Mouse (Mus musculus) limb, embryonic 10.5 days (tissue): Measurements from ENCODE around the gene En2. TPM values are rescaled to one million over a fixed set of nuclear protein-coding genes. Genes with fewer than 3 reads are reported as not detected.

Experiments
- DNase-seq: peaks from one replicate; pipeline ENCODE4 v3.0.0-alpha.2; 2017; ENCODE audit warnings: low spot score
- H3K27ac ChIP-seq: fragments of 300-500 bp; sonication (generic); 2 replicates; pipeline ENCODE4 v1.5.1; 2016; ENCODE audit warnings: mild to moderate bottlenecking
- H3K27me3 ChIP-seq: fragments of 300-500 bp; sonication (generic); 2 replicates; pipeline ENCODE4 v1.6.1; 2016; ENCODE audit warnings: low read depth, mild to moderate bottlenecking; ENCODE audit not compliant: poor library complexity, severe bottlenecking
- H3K36me3 ChIP-seq: fragments of 300-500 bp; sonication (generic); 2 replicates; pipeline ENCODE4 v1.6.1; 2016; ENCODE audit warnings: mild to moderate bottlenecking, moderate library complexity
- H3K4me1 ChIP-seq: fragments of 300-500 bp; sonication (generic); 2 replicates; pipeline ENCODE4 v1.6.1; 2016
- H3K4me3 ChIP-seq: fragments of 300-500 bp; sonication (generic); 2 replicates; pipeline ENCODE4 v1.5.1; 2016; ENCODE audit warnings: mild to moderate bottlenecking, moderate library complexity
- H3K9me3 ChIP-seq: fragments of 300-500 bp; sonication (generic); replicated peaks from 2 replicates; pipeline ENCODE4 v1.6.1; 2016; ENCODE audit warnings: mild to moderate bottlenecking
- WGBS: fragments of 180-500 bp; shearing (Covaris S2); methylation state at CpG from one replicate; pipeline ENCODE4 v1.1.7; 2016; 5-methylcytosine and 5-hydroxymethylcytosine counted together
- polyA plus RNA-seq: library from polyadenylated mRNA; unstranded; fragments of >200 nt; fragmentation: Nextera tagmentation; extraction: Ambion mirVana; gene quantifications from 2 replicates; pipeline ENCODE4 v1.2.1, GENCODE M21; 2016

Gene En2
- not detected in 2 replicates for polyA plus RNA-seq

DNA sequence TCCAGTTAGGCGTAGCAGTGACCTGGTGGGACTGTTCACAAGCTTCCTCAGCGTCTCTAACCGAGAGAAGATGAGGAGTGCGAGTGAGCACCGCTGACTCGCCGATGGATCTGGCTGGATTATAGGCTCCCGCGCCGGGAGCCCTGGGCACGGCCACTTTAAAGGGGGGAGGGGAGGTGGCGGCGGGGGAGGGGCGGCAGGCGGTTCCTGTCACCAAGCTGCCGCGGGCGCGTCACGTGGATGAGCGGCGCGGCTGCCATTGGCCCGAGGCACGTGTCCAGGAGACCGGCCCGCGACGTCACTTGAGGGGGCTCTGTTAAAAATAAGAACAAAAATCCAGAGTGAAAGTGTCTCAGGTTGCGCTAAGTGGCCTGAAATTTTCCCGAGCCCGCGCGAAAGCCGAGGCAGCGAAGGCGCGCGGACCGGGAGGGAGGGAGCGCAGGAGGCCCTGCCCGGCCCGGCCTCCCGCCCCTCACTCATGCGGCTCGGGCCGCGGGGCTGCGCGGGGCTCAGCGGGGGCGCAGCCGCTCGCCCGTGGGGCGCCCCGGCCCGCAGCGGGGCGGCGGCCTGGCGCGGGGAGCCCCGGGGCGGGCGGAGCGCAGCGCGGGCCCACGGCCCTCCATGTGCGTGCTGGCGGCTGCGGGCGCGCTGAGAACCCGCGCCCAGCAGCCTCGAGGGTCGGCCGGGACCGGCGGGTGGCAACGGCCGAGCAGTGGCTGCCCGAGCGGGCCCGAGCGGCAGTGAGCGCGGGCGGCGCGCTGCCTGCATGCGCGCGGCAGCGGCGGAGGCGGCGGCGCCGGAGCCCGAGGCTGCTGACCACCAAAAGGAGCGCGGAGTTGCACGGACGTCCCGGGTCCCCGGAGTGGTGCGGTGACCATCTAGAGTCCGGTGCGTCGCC is at the start of gene En2:
TSS of gene En2 (plus strand) at position 337 of the 898 bp plus-strand sequence.
- Histone ChIP-seq H3K27me3 (peaks cover 100% of the 10 kb centered on the region), H3K9me3 (no peaks in the 10 kb centered on the region), H3K4me3 (peak within 1 kb of the TSS; percentile 48), H3K27ac (no peak within 1 kb of the TSS), H3K4me1 (peaks cover 38% of the 10 kb centered on the region), H3K36me3 (no peaks in the 10 kb centered on the region)
- WGBS = 3% methylated on average over 109 of the region's 113 CpGs
- DNase-seq = peak; percentile 87

DNA sequence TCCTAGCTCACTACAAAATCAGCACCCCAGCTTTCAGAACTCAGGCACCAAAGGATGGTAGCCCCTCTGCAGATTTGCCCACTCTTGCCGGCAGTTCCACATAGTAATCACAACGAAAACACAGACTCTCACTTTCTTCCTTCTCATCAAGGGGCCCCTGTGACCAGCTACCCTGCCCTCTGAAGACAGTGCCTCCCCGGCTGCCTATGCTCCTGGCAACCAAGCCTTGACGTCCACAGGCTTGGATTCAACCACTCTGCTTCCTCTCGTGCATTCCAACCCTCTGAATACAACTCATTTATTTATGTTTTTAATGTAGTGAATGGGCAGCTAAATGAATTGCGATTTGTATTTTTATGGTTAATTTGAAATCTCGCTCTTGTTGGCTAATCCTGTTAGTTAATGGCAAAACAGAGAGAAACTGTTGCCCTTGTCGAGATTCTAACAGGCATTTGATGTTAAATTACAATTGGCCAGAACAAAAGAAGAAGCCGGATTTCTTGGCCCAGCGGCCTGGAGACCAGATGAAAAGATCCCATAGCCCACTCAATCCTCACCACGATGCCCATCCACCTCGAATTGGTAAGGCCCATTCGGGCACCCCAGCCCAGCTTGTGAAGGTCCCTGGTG is 48.1 kb upstream of the En2 start:
- DNase-seq = no peak

DNA sequence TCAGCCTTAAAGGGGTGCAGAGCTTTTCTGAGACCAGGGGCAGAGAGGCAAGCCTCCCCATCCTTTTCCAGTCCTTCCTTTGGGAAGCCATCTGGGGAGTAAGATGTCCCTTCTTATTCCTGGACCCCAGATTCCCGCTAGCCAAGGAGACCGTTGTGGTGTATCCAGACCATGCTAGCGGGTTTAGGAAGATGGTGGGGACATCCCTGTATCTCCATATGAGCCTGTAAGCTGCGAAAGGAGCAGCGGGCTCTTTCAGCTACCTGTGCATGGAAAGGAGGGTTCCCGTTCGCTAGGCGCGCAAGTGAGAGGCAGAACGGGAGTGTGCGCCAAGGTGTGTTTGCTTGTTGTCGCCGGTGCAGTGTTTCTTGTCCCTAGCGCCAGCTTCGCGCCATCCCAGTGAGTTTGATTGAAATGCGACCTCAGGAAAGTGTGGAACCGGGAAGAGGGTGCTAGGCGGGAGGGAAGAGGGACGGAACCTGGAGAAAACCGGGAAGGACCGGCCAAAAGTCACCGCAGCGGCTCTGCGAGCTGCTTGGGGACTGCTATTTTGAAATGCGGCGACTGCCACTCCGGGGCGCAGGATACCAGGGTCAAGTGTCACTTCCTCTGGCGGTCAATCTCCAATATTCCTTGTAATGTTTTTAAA is 47.5 kb upstream of the En2 start:
- WGBS = under 1% methylated on average over 30 of the region's 30 CpGs
- H3K27ac ChIP-seq = peak overlapping the region; percentile 38
- peak; percentile 81 for DNase-seq

More for the DNA sequence above, 48.1 kb upstream of the En2 start:
- Histone ChIP-seq H3K36me3 (no peaks in the 10 kb centered on the region), H3K9me3 (no peaks in the 10 kb centered on the region), H3K27ac (peak overlapping the region; percentile 38), H3K27me3 (peaks cover 76% of the 10 kb centered on the region), H3K4me3 (peak overlapping the region; percentile 49), H3K4me1 (peaks cover 15% of the 10 kb centered on the region)
- 3% methylated on average over 13 of the region's 13 CpGs for WGBS

DNA sequence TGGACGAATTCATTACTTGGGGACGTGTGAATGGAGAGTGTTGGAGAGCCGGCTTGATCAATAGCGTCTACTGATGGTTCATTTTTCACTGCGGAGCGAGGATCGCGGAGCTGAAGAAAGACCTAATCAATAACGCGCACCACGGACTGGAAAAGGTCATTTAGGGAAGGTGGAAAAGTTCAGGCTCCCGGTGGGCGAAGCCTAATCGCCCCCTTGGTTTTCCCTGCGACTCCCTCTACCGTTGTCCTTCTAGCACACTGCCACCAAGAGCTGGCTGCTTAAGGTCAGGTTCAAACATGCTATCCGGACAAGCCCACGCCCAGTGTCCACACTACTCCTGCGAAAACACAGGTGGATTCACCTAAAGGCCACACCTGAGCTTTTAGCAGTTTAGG is 47.0 kb upstream of the En2 start:
- H3K4me3 ChIP-seq = peak overlapping the region; percentile 49
- H3K27me3 ChIP-seq = peaks cover 84% of the 10 kb centered on the region
- under 1% methylated on average over 19 of the region's 19 CpGs for WGBS
- H3K4me1 ChIP-seq = peaks cover 15% of the 10 kb centered on the region
- no peaks in the 10 kb centered on the region for H3K9me3 ChIP-seq
- no peaks in the 10 kb centered on the region for H3K36me3 ChIP-seq
- peak overlapping the region; percentile 38; the same call in 1 of the 2 replicates for H3K27ac ChIP-seq
- no peak for DNase-seq

More for the DNA sequence above, 47.5 kb upstream of the En2 start:
- no peaks in the 10 kb centered on the region for H3K36me3 ChIP-seq
- H3K4me1 ChIP-seq = peaks cover 15% of the 10 kb centered on the region
- peaks cover 82% of the 10 kb centered on the region for H3K27me3 ChIP-seq
- peak overlapping the region; percentile 49 for H3K4me3 ChIP-seq
- no peaks in the 10 kb centered on the region for H3K9me3 ChIP-seq

DNA sequence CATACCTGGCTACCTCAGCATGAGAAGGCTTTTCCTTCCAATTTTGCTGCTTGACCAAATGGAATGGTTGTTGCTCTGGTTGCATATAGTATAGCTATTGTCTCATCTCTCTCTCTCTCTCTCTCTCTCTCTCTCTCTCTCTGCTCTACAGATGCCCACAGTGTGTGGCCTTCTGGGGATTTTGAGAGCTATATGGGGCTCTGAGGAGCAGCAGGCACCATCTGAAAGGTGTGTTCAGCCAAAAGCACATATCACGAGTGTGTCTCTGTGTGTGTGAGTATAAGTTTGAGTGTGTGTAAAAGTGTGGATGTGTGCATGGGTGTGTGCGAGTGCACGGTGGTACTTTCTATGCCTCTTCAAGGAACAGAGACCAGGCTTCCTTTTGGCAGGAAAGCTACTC is 45.9 kb upstream of the En2 start:
- DNase-seq = no peak
- Histone ChIP-seq H3K27ac (no peak overlapping the region), H3K4me3 (no peak overlapping the region), H3K9me3 (no peaks in the 10 kb centered on the region), H3K36me3 (no peaks in the 10 kb centered on the region), H3K4me1 (peaks cover 18% of the 10 kb centered on the region), H3K27me3 (peaks cover 86% of the 10 kb centered on the region)
- WGBS = 22% methylated on average over 3 of the region's 3 CpGs

DNA sequence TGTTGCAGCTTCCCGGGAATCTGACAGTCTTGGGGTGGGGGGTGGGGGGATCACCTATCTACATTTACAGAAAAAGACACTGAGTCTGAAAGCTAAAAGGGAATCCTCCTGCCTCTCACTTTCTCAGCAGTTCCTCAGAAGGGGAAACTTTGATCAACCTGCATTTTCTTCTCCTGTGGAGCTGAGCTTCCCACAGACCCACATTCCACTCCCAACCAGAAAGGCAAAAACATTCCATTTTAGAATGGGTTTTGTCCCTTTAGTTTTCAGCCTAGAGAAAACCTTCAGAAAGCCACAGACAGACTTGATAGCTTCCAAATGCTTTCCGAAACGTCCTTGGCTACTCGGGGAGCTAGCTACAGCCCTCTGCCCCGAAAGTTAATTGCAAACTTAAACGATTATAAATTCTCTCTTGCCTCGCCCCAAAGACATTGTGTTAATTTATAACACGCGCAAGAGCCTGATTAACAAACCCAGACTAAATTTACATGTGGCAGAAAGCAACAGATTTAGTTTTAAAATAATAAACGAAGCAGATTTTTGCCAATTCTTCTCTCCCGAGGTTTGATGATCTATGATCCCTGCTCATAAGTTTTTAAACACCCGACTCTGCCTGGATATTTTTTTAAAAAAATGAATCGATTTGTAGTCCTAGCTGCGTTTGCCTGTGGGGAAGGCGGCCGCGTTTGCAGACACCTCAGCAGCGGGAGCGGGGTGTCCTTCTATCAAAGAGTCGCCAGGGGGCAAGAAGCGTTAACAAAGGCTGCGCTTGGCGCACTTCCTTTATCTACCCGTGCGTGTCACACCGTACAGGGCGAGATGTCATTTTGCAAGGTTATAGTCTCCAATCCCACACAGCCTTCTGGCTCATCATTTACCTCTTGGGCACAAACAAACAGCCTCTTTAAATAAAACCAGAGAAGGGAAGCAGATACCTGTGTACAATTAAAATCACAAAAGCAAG is 42.7 kb upstream of the En2 start:
- H3K27ac ChIP-seq = no peak overlapping the region
- under 1% methylated on average over 27 of the region's 27 CpGs for WGBS
- H3K4me1 ChIP-seq = peaks cover 13% of the 10 kb centered on the region
- peaks cover 100% of the 10 kb centered on the region for H3K27me3 ChIP-seq
- peak; percentile 68 for DNase-seq
- no peaks in the 10 kb centered on the region for H3K9me3 ChIP-seq
- H3K4me3 ChIP-seq = no peak overlapping the region
- H3K36me3 ChIP-seq = no peaks in the 10 kb centered on the region

DNA sequence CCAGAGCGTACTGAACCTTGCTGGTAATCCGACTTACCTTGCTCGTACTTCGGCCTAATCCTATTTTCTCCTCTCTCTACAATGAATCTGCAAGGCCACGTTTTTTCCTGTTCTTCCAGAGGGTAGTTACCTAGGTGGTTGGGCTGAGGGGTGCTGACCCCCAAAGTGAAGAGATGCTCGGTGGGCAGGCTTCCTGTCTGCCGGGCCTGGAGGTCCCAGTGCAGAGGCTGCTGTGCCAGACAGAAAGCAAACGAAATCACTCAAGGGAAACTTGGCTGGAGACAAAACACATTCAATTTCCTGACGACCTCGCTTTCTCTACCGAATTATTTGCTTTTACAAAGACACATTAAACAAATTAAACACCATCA is 42.1 kb upstream of the En2 start:
- no peak overlapping the region for H3K4me3 ChIP-seq
- peak; percentile 50 for DNase-seq
- no peaks in the 10 kb centered on the region for H3K9me3 ChIP-seq

DNA sequence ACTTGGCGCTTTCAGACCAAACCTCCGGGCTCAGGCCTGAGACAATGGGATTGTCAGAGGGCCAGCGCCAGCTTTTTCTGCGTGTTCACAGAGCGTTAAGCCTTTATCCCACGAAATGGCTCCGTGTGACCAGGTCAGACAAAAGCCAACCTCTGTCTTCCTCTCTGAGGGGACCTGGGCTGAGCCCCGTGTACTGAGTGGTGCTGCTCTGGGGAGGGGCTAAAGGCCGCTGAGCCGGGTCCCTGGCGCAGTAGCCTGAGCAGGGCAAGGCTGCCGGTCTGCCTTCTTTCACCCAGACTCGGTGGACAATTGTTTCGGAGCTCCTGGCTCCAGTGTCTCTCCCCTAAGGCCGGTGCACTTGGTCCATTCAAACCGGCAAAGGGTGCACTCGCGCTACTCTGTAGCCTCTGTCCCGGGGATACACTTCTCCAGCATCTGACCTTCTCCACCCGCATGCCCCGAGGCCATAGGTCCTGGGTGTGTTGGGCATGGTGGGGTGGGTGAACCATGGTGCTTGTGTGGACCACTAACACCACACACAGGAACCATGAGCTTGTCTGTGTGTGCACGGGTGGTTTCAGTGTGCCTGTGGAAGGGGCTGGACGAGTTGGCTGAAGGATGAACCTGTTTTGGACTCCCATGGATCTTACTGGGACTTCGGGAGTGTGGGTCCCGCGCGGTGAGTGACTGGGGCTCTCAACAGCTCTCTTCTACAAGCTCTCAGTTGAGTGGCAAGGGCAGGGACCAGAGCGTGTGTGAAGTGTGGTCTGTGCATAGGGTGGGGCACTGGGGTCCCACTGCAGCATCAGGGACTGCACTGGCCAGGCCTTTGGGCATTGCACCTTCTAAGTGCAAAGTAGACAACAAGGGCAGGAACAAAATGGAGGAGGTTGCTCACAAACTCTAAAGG is 40.9 kb upstream of the En2 start:
- H3K9me3 ChIP-seq = no peaks in the 10 kb centered on the region
- peaks cover 3% of the 10 kb centered on the region; the same call in 1 of the 2 replicates for H3K4me1 ChIP-seq
- DNase-seq = peak; percentile 55
- H3K27me3 ChIP-seq = peaks cover 100% of the 10 kb centered on the region
- H3K4me3 ChIP-seq = 0 out of 2 replicates have a peak overlapping the region, but pooled peaks have one; percentile 15
- no peak overlapping the region for H3K27ac ChIP-seq
- WGBS = 4% methylated on average over 28 of the region's 28 CpGs
- H3K36me3 ChIP-seq = no peaks in the 10 kb centered on the region

More for the DNA sequence above, 42.1 kb upstream of the En2 start:
- H3K27ac ChIP-seq = no peak overlapping the region
- H3K27me3 ChIP-seq = peaks cover 100% of the 10 kb centered on the region
- 2% methylated on average over 11 of the region's 11 CpGs for WGBS
- peaks cover 6% of the 10 kb centered on the region for H3K4me1 ChIP-seq
- H3K36me3 ChIP-seq = no peaks in the 10 kb centered on the region

DNA sequence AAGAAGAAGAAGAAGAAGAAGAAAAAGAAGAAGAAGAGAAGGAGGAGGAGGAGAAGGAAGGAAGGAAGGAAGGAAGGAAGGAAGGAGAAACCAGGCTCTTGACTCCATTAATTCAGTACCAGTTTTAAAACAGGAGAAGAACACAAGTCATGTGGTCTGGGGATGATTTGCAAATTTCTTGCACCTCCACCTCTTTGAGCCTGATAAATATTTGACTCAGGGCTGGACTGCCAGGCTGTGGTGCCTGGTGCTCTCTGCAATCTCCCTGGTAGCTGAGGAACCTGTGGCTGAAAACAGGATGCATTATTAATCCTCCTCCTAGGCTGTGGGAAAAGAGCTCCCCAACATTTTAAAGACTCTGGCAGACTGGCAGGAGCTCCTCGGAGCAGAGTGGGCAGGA is 36.6 kb upstream of the En2 start:
- Histone ChIP-seq H3K4me3 (no peak overlapping the region), H3K36me3 (no peaks in the 10 kb centered on the region), H3K9me3 (no peaks in the 10 kb centered on the region), H3K27me3 (peaks cover 89% of the 10 kb centered on the region), H3K4me1 (peaks cover 3% of the 10 kb centered on the region; the same call in 1 of the 2 replicates), H3K27ac (no peak overlapping the region)
- no peak for DNase-seq
- WGBS = 50% methylated on average over 1 of the region's 1 CpGs

DNA sequence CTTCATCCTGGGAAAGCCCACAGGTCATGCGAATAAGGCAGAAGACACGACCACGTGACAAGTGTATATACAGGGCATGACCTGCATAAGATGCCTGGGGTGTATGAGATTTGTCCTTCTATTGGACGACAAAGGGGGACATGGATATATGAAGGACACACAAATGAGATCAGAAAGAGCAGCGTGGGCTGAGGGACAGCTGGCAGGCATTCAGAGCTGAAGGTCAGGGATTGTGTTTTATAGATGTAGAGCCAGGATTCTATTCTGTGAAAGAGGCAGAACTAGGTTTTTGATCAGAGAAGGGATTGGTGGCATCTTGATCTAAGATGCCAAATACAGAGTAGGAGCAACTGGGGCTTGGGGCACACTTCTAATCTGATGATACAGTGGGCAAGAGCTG is 33.3 kb upstream of the En2 start:
- Histone ChIP-seq H3K4me3 (no peak overlapping the region), H3K36me3 (no peaks in the 10 kb centered on the region), H3K9me3 (no peaks in the 10 kb centered on the region), H3K27ac (no peak overlapping the region), H3K4me1 (no peaks in the 10 kb centered on the region), H3K27me3 (peaks cover 80% of the 10 kb centered on the region)
- 90% methylated on average over 5 of the region's 5 CpGs for WGBS
- DNase-seq = no peak

DNA sequence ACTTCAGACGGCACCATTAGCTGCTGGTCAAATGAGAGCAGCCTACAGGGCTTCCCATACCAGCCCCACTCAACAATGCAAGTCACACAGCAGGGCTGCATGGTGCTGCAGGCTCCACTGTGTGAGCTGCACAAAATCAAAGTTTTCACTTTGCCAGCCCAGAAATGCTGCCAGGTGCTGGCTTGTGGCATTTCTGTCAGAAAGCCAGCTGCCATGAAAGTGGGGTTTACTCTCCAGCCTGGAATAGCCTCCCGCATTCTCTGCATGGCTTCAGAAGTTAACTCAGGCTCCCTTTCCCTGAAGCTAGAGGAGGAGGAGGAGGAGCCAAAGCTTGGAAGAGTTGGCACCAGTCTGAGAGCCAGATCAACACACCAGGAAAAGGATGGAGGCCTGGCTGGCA is 29.1 kb upstream of the En2 start:
- Histone ChIP-seq H3K9me3 (no peaks in the 10 kb centered on the region), H3K4me3 (no peak overlapping the region), H3K36me3 (no peaks in the 10 kb centered on the region), H3K27ac (no peak overlapping the region), H3K27me3 (peaks cover 53% of the 10 kb centered on the region; the same call in 1 of the 2 replicates), H3K4me1 (no peaks in the 10 kb centered on the region)
- 57% methylated on average over 2 of the region's 2 CpGs for WGBS
- no peak for DNase-seq
